12 mouse cellular contexts compared by ENCODE assay signal in genomic region chr14:62144385-62145030, GRCm38 (mm10).
DNase-seq lines count a peak whose midpoint lies in the region; ATAC-seq and TF ChIP-seq lines count a peak whose summit lies in the region.
"Had no signal": no experiment of that assay in that cellular context is flagged by ENCODE, and none has a peak within 500 bp of the region (broad histone marks: within the 10 kb centered on the region; RNA-seq: fewer than 3 reads in every experiment).

No protein-coding gene starts in this region.

- no peak for ATAC-seq in lung, embryonic 15.5 days (ENCODE audit: borderline replicate concordance, extremely low read depth, low FRiP score, low TSS enrichment)
- peak; percentile 51; the same call in 1 of the 2 replicates for ATAC-seq in embryonic facial prominence, embryonic 15.5 days (ENCODE audit: insufficient number of reproducible peaks, low FRiP score, low TSS enrichment, low read depth)
- ATAC-seq in intestine, embryonic 14.5 days (replicated peaks; ENCODE audit: low FRiP score, low TSS enrichment, low read depth) = no peak
- peak; percentile 87 for ATAC-seq in limb, embryonic 14.5 days (ENCODE audit: low FRiP score, low read depth)
- no peak for ATAC-seq in midbrain, embryonic 11.5 days (ENCODE audit: low FRiP score)

- no peaks in the 10 kb centered on the region for H3K9me3 ChIP-seq in lung, embryonic 15.5 days
- no peaks in the 10 kb centered on the region for H3K9me3 ChIP-seq in embryonic facial prominence, embryonic 15.5 days (replicated peaks)
- no peaks in the 10 kb centered on the region for H3K9me3 ChIP-seq in intestine, embryonic 14.5 days (ENCODE audit: control insufficient read depth, low read length)
- no peaks in the 10 kb centered on the region for H3K9me3 ChIP-seq in limb, embryonic 14.5 days (ENCODE audit: control insufficient read depth, low read length)
- H3K9me3 ChIP-seq in midbrain, embryonic 11.5 days (ENCODE audit: control insufficient read depth, low read length) = no peaks in the 10 kb centered on the region

- peak overlapping the region; percentile 25 for H3K4me2 ChIP-seq in lung, embryonic 15.5 days
- H3K4me2 ChIP-seq in embryonic facial prominence, embryonic 15.5 days (replicated peaks) = peak overlapping the region; percentile 40
- H3K4me2 ChIP-seq in intestine, embryonic 14.5 days (ENCODE audit: low read length) = peak overlapping the region; percentile 47
- H3K4me2 ChIP-seq in limb, embryonic 14.5 days (replicated peaks; ENCODE audit: low read depth, low read length, severe bottlenecking) = peak overlapping the region; percentile 33
- no peak overlapping the region for H3K4me2 ChIP-seq in midbrain, embryonic 11.5 days
- H3K4me2 ChIP-seq: liver, embryonic 11.5 days had no signal

- no peaks in the 10 kb centered on the region for H3K36me3 ChIP-seq in lung, embryonic 15.5 days
- no peaks in the 10 kb centered on the region for H3K36me3 ChIP-seq in embryonic facial prominence, embryonic 15.5 days
- H3K36me3 ChIP-seq in intestine, embryonic 14.5 days (ENCODE audit: control insufficient read depth, insufficient read depth, low read length) = no peaks in the 10 kb centered on the region
- H3K36me3 ChIP-seq in limb, embryonic 14.5 days (ENCODE audit: control insufficient read depth, insufficient read depth, low read length) = no peaks in the 10 kb centered on the region
- H3K36me3 ChIP-seq in midbrain, embryonic 11.5 days (ENCODE audit: control insufficient read depth, insufficient read depth, low read length) = no peaks in the 10 kb centered on the region

- no peak overlapping the region for H3K9ac ChIP-seq in lung, embryonic 15.5 days
- H3K9ac ChIP-seq in embryonic facial prominence, embryonic 15.5 days = no peak overlapping the region
- H3K9ac ChIP-seq in intestine, embryonic 14.5 days (ENCODE audit: low read length) = no peak overlapping the region
- no peak overlapping the region for H3K9ac ChIP-seq in limb, embryonic 14.5 days (ENCODE audit: low read depth, low read length, severe bottlenecking)
- H3K9ac ChIP-seq in midbrain, embryonic 11.5 days (ENCODE audit: low read length) = no peak overlapping the region

- TF ChIP-seq POLR2A in limb, embryonic 14.5 days (IDR thresholded peaks at IDR 0.05; ENCODE audit: borderline replicate concordance, extremely low read depth, insufficient read depth, insufficient read length) = no peak

- no peaks in the 10 kb centered on the region for H3K27me3 ChIP-seq in lung, embryonic 15.5 days
- no peaks in the 10 kb centered on the region for H3K27me3 ChIP-seq in embryonic facial prominence, embryonic 15.5 days
- no peaks in the 10 kb centered on the region for H3K27me3 ChIP-seq in intestine, embryonic 14.5 days (replicated peaks; ENCODE audit: control insufficient read depth, insufficient read depth, low read length)
- no peaks in the 10 kb centered on the region for H3K27me3 ChIP-seq in limb, embryonic 14.5 days (ENCODE audit: control insufficient read depth, insufficient read depth, low read length)
- no peaks in the 10 kb centered on the region for H3K27me3 ChIP-seq in midbrain, embryonic 11.5 days (ENCODE audit: control insufficient read depth, insufficient read depth, low read length)

- H3K4me3 ChIP-seq in lung, embryonic 15.5 days = no peak overlapping the region
- peak overlapping the region; percentile 24; the same call in 1 of the 2 replicates for H3K4me3 ChIP-seq in embryonic facial prominence, embryonic 15.5 days (replicated peaks)
- no peak overlapping the region; the same call in 1 of the 2 replicates for H3K4me3 ChIP-seq in intestine, embryonic 14.5 days (ENCODE audit: low read depth, low read length)
- H3K4me3 ChIP-seq in limb, embryonic 14.5 days (replicated peaks; ENCODE audit: low read length) = no peak overlapping the region
- H3K4me3 ChIP-seq in midbrain, embryonic 11.5 days (ENCODE audit: low read depth, low read length) = no peak overlapping the region
- H3K4me3 ChIP-seq: erythroblast, embryonic 14.5 days; megakaryocyte, embryonic 14.5 days had no signal

- no peaks in the 10 kb centered on the region for H3K4me1 ChIP-seq in lung, embryonic 15.5 days
- peaks cover 12% of the 10 kb centered on the region; the same call in 1 of the 2 replicates for H3K4me1 ChIP-seq in embryonic facial prominence, embryonic 15.5 days
- H3K4me1 ChIP-seq in intestine, embryonic 14.5 days (replicated peaks; ENCODE audit: control insufficient read depth, insufficient read depth, low read length) = no peaks in the 10 kb centered on the region; the same call in 1 of the 2 replicates
- H3K4me1 ChIP-seq in limb, embryonic 14.5 days (ENCODE audit: control insufficient read depth, insufficient read depth, low read length) = peaks cover 14% of the 10 kb centered on the region
- no peaks in the 10 kb centered on the region for H3K4me1 ChIP-seq in midbrain, embryonic 11.5 days (ENCODE audit: control insufficient read depth, insufficient read depth, low read length)
- H3K4me1 ChIP-seq: megakaryocyte, embryonic 14.5 days had no signal

- H3K27ac ChIP-seq in lung, embryonic 15.5 days = no peak overlapping the region
- H3K27ac ChIP-seq in embryonic facial prominence, embryonic 15.5 days (replicated peaks) = peak overlapping the region; percentile 71
- H3K27ac ChIP-seq in intestine, embryonic 14.5 days (ENCODE audit: low read depth) = no peak overlapping the region
- peak overlapping the region; percentile 74 for H3K27ac ChIP-seq in limb, embryonic 14.5 days (replicated peaks; ENCODE audit: low read depth, low read length)
- no peak overlapping the region for H3K27ac ChIP-seq in midbrain, embryonic 11.5 days (ENCODE audit: low read depth, low read length)

- 45% methylated on average over 17 of the region's 17 CpGs for WGBS in lung, embryonic 15.5 days
- 29% methylated on average over 17 of the region's 17 CpGs for WGBS in embryonic facial prominence, embryonic 15.5 days
- 40% methylated on average over 17 of the region's 17 CpGs for WGBS in intestine, embryonic 14.5 days
- 16% methylated on average over 17 of the region's 17 CpGs for WGBS in limb, embryonic 14.5 days
- 81% methylated on average over 17 of the region's 17 CpGs for WGBS in midbrain, embryonic 11.5 days

- DNase-seq in lung, postnatal 4 days = no peak
- no peak for DNase-seq in intestine, embryonic 14.5 days (ENCODE audit: low spot score)
- peak; percentile 81 for DNase-seq in limb, embryonic 14.5 days (ENCODE audit: low spot score)
- DNase-seq in midbrain, embryonic 11.5 days (ENCODE audit: low spot score, missing footprints) = no peak
- DNase-seq in left cerebral cortex, adult 8-10 months (ENCODE audit: low spot score in 2 of 2) = no peak
- no peak for DNase-seq in liver
- DNase-seq: cerebellum, adult 8-10 months had no signal

Comparison
In these comparisons a context has a peak if more than half of its experiments do, and no peak if none do; other contexts are left out.
1. ATAC-seq: peak in embryonic facial prominence, embryonic 15.5 days (single experiment) and limb, embryonic 14.5 days (single experiment); none in lung, embryonic 15.5 days (single experiment), intestine, embryonic 14.5 days (single experiment) and midbrain, embryonic 11.5 days (single experiment).
2. H3K27ac ChIP-seq: peak in embryonic facial prominence, embryonic 15.5 days (single experiment) and limb, embryonic 14.5 days (single experiment); none in lung, embryonic 15.5 days (single experiment), intestine, embryonic 14.5 days (single experiment) and midbrain, embryonic 11.5 days (single experiment).